Mouse (Mus musculus) spleen, adult 12 weeks (tissue): ENCODE data around the gene Adamts4.
A peak's percentile ranks its signal among the peaks of the same experiment; 100 is the strongest.

Source experiments
- DNase-seq: peaks from one replicate; pipeline ENCODE4 v3.0.0; 2022; ENCODE audit warnings: low spot score

Gene Adamts4

GRCm38 (mm10) chr1:171249913-171250600 lies at the start of gene Adamts4:
Gene Adamts4, plus strand, starts transcription at chr1:171250421.
- DNase-seq = no peak

GRCm38 (mm10) chr1:171200769-171201168 lies 49.5 kb upstream of the Adamts4 start:
- no peak for DNase-seq

GRCm38 (mm10) chr1:171203471-171204248 lies 46.6 kb upstream of the Adamts4 start:
- no peak for DNase-seq

DNA sequence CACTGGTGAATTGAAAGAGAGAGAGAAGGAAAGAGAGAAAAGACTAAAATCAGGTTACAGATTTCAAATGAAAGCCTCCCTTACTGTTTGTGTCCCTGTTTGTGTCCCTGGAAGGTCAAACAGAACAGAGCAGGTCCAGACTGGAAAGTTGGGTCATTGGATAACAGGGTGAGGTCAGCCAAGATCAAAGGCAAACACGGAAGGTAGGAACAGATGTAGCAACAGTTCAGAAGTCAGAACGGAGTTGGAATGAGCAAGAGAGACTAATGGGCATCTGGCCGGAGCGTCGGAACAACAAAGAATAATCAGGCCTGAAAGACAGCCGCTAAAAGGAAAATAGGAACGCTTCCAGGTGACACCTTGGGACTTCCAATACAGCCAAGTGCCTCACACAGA lies 46.0 kb upstream of the Adamts4 start:
- DNase-seq = no peak

DNA sequence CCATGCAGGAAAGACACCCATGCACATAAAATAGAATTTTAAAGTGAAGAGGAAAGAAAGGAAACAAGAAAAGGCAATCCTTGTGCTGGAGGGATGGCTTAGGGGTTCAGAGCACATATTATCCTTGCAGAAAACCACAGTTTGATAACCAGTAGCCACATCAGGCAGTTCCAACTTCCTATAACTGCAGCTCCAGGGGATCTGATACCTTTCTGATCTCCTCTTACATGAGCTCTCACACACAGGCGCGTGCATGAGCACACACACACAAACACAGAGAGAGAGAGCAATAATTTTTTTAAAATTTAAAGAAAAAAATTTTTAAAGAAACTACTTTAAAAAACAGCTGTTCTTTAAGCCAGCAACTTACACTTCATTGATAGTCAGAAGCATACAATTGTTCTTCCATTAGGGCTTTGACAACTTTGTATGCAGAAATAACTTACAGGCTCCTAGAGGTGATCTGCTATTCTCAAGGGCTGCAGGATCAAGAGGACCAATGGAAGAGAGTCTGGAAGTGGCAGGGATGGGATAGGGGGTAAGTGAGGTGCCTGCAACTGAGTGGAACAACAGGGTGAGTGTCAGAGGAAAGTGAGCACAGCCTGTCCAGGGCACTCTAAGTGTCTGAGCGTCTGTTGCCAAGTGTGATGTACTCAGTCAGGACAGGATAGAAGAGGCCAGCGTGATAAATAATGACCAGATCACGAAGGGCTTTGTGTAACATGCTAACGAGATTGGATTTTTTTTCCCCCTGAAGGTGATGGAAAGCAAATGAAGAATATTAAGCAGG lies 44.3 kb upstream of the Adamts4 start:
- no peak for DNase-seq

GRCm38 (mm10) chr1:171209409-171209808 lies 40.8 kb upstream of the Adamts4 start:
- DNase-seq = no peak

- no peak for DNase-seq
These were observed 37.4 kb upstream of the Adamts4 start for GRCm38 (mm10) chr1:171212854-171213253.

DNA sequence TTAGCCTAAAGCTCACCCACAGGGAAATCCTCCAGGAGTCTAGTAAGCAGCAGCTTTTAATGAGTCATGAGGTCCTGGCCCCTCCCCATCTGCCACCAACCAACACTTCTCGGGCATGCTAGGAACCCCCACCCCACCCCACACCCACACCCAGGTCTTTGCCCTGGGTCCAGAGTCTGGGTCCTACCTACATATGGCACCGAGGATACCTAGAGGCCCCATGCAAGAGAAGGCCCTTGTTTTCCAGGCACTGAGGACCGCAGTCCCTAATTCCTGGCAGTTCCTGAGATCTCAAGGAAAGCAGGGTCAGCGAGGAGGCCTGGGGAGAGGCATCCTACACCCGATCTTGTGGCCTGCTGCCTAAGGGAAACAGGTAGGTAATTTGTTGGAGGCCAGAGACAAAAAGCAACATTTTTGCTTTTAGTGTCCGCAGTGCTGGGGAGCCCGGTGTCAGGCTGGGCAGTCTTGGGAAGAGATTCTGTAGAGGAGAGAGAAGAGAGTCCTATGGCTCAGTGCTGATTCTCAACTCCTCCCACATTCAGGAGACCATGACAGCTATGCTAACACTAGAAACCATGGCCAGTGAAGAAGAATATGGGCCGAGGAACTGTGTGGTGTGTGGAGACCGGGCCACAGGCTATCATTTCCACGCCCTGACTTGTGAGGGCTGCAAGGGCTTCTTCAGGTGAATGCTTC lies 36.3 kb upstream of the Adamts4 start, which contains the start of gene Nr1i3:
Gene Nr1i3, plus strand, starts transcription at position 170 of the 696 bp plus-strand sequence.
- no peak for DNase-seq

DNA sequence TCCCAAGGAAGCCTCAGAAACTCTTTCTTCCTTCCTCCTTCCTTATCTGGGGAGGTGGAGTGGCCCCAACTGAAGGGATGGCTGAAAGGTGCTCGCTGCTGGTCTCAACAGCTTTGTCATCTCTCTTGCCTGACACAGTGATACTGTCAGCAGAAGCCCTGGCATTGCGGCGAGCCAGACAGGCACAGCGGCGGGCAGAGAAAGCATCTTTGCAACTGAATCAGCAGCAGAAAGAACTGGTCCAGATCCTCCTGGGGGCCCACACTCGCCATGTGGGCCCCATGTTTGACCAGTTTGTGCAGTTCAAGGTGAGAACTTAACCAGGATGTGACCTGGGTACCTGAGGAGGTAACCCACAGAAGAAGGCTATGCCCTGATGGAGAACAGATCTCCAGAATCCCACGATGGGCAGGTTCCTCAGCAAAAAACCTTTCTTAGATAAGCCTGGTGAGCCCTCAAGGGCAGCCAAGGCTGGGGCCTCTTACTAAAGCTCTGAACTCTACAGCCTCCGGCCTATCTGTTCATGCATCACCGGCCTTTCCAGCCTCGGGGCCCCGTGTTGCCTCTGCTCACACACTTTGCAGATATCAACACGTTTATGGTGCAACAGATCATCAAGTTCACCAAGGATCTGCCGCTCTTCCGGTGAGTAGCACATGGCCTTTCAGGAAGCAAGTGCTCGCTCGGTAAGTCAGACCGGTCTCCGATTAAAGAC lies 33.8 kb upstream of the Adamts4 start:
- DNase-seq = no peak

DNA sequence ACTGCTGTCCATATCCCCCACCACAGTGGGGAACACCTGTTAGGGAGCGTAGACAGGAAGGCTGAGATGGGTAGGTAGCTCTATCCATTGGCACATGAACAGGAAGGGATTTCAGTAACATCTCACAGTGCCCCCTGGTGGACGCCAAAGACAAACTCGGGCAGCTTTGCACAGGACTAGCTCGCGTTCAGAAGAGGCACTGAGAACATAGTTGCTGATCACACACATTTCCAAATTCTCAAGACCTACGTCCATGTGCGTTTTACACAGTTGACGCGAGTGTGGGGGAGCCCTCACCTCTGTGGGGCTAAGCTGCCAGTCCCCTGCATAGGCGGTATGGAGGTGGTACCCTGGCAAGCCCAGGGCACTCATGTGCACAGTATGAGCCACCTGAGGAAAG lies 29.4 kb upstream of the Adamts4 start:
- DNase-seq = peak; percentile 63

DNA sequence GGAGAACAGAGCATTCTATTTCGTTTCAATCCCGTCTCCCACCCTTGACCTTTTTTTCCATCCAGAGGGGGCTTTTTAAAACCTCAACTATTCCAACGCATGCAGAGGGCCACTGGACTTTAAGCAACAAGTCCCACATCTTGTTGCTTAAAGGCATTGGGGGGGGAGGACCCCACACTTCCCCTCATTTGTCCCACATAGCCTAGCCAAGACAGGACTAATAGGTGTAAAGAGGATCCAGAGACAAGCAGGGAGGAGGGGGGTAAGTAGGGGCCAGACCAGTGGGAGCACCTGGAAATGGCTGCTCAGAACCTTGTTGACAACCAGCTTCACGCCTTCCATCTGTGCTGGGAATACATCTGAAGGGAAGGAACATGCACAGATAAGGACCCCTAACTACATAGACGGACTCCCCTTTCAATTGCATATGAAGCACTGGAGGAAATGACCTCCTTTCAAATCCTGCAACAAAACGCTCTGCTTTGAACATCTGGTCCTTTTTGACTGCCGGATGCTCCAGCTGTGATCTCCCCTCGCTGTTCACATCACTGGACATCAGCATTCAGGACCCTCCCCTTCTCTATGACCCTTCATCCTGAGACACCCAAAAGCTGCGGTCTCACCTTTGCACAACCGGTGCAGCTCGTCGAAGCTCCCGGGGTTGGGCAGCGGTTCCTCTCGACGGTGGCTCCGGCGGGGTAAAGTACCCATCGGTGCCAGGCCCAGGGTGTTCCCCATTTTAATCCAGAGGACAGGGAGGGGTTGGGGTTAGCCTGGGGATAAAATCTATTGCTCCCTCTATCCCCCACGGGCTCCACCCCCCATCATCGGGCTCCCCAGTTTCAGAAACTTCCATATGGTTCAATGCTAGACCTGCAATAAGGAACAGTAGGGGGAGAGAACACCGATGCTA lies 28.7 kb upstream of the Adamts4 start:
- DNase-seq = no peak

- peak; percentile 83 for DNase-seq
These were observed 27.7 kb upstream of the Adamts4 start, which contains the start of gene Tomm40l for GRCm38 (mm10) chr1:171222238-171223155. Gene Tomm40l, minus strand, starts transcription at chr1:171222514.

DNA sequence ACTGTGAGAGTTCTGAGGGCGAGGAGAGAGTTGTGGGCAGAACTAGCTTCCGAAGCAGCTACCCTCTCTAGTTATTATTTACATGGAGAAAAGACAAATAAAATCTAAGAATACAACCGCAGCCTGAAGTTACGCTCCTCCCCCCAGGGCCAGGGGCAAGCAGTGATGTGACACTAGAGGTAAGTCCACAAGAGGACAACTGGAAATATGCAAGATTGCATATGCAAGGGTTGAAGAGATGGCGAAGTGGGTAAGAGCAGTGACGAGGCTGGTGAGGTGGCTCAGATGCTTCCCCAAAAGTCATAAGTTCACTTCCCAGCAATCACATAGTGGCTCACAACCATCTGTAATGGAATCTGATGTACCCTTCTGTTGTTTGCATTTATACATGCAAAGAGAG lies 27.1 kb upstream of the Adamts4 start:
- DNase-seq = no peak

DNA sequence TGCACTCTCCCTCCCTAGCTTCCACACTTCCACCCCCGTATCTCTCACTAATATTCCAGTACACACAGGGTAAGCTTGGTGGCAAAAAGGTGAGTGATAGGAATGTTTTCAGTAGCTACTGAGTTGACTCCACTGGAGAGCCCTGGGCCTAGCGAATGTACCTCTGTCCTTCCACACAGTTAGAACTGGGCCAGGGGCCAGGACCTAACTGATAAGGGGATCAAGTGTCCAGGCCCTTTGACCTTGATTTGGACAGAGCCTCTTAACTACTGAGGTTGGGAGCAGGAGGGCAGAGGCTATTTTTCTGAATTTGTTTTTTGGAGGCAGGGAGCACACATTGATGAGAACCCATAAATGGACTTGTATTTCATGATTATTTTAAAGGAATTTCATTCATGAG lies 26.4 kb upstream of the Adamts4 start:
- DNase-seq = no peak

GRCm38 (mm10) chr1:171224857-171225256 lies 25.4 kb upstream of the Adamts4 start, which contains the start of gene Apoa2:
Gene Apoa2, plus strand, starts transcription at chr1:171225054.
- DNase-seq = no peak

- DNase-seq = no peak
These were observed 23.4 kb upstream of the Adamts4 start for GRCm38 (mm10) chr1:171226780-171227179.

DNA sequence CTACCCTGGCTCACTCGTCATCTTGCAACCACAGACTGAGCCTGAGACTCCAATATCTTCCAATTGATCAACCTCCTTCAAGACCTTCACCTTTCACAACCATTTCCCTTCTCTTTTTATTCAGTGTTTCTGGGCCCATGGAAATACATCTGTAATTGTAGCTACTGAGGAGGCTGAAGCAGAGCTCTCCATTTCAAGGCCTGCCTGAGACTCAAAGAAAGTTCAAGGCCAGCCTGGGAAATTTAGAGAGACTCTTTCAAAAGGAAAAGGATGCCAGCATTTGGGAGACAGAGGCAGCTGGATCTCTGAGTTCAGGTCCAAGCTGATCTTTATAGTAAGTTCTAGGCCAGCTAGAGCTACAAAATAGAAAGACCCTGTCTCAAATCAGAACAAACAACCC lies 22.3 kb upstream of the Adamts4 start:
- no peak for DNase-seq

GRCm38 (mm10) chr1:171229750-171230149 lies 20.5 kb upstream of the Adamts4 start:
- no peak for DNase-seq

DNA sequence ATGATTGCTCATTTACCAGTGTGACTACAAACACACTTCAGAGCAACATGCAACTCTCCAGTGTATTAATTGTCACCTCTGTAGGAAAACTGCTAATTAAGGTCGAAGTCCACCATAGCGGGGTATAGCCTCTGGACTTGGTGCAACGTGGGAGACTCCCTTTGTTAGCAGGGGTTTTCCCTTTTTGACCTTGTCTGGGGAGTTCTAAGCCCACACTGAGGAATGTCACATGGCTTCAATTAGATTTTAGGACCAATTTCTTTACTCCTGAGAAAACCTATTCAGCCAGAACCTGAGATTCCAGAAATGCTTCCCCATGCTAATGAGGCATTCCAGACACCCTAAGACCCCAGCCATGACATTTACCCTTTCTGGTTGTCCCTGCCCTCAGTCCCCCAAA lies 20.0 kb upstream of the Adamts4 start:
- no peak for DNase-seq
